Mouse (Mus musculus): ENCODE measurements around the gene Pfkl.

DNA sequence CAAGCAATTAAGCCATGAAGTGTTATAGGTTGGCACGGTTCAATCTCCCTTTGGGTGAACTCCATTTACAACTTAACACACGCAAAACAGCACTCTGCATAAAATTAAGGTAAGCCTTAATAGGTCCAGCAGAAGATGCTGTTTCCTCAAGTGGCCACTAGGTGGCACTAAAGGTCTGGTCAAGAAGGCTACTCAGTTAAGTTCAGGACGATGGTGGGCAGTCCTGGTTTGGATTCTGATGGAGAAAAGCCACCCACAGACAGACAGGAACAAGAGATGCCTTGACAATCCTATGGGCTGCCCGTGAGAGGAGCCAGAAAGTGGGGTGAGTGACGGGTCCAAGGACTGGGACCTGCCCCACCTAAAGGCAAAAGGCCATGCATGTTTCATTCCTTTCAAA, 18.2 kb upstream of the Pfkl start:
- TF ChIP-seq MAX (IDR thresholded peaks at IDR 0.05; ENCODE audit: low read depth) (no peak), E2F4 (IDR thresholded peaks at IDR 0.05; ENCODE audit: insufficient read depth) (no peak), POLR2A (IDR thresholded peaks at IDR 0.05; ENCODE audit: insufficient read length, low read depth) (no peak), USF1 (IDR thresholded peaks at IDR 0.05; ENCODE audit: low read depth) (no peak), REST (IDR thresholded peaks at IDR 0.05; ENCODE audit: insufficient read depth, insufficient read length) (no peak), CEBPB (IDR thresholded peaks at IDR 0.05; ENCODE audit: insufficient read depth, poor library complexity, severe bottlenecking) (no peak), TCF12 (IDR thresholded peaks at IDR 0.05; ENCODE audit: insufficient read depth, poor library complexity, severe bottlenecking) (no peak), POLR2AphosphoS2 (IDR thresholded peaks at IDR 0.05; ENCODE audit: insufficient read length, low read depth) (no peak), TCF3 (IDR thresholded peaks at IDR 0.05; ENCODE audit: insufficient read length, low read depth) (no peak)
